Mouse (Mus musculus): ENCODE measurements at regions not wholly inside any gene's neighbourhood (a gene's known extent, or its start where the extent isn't known, plus 50 kb on each side); places are given as distances from the start of the nearest gene placed in this dataset.

GRCm38 (mm10) chr1:98268853-98269252 lies 152.1 kb upstream of the Slco6d1 start:
- WGBS, result 80% methylated on average over 2 of the region's 2 CpGs
- Histone ChIP-seq H3K4me3 (no peak overlapping the region), H3K4me2 (no peak overlapping the region), H3K36me3 (no peaks in the 10 kb centered on the region), H3K9me3 (replicated peaks) (no peaks in the 10 kb centered on the region), H3K27me3 (replicated peaks) (no peaks in the 10 kb centered on the region), H3K9ac (no peak overlapping the region), H3K4me1 (replicated peaks) (peaks cover 8% of the 10 kb centered on the region), H3K27ac (ENCODE audit: poor library complexity, severe bottlenecking) (no peak overlapping the region)
- ATAC-seq (ENCODE audit: insufficient number of reproducible peaks, low FRiP score), result no peak

- H3K4me2 ChIP-seq, result no peak overlapping the region
- no peaks in the 10 kb centered on the region for H3K9me3 ChIP-seq (replicated peaks)
- H3K4me1 ChIP-seq (replicated peaks), result peaks cover 13% of the 10 kb centered on the region
- WGBS, result 36% methylated on average over 1 of the region's 1 CpGs
- no peaks in the 10 kb centered on the region for H3K27me3 ChIP-seq (replicated peaks)
- ATAC-seq (ENCODE audit: insufficient number of reproducible peaks, low FRiP score), result no peak
- H3K36me3 ChIP-seq, result no peaks in the 10 kb centered on the region
- H3K27ac ChIP-seq (ENCODE audit: poor library complexity, severe bottlenecking), result no peak overlapping the region
- H3K9ac ChIP-seq, result no peak overlapping the region
- H3K4me3 ChIP-seq, result no peak overlapping the region
These were observed 150.7 kb upstream of the Slco6d1 start for GRCm38 (mm10) chr1:98270212-98270611.

- 25% methylated on average over 6 of the region's 6 CpGs for WGBS
- Histone ChIP-seq H3K27me3 (replicated peaks) (no peaks in the 10 kb centered on the region), H3K27ac (ENCODE audit: poor library complexity, severe bottlenecking) (peak overlapping the region; percentile 47; the same call in 1 of the 2 replicates)
These were observed 146.8 kb upstream of the Slco6d1 start for GRCm38 (mm10) chr1:98273966-98274616.

GRCm38 (mm10) chr1:98275524-98275923 lies 145.4 kb upstream of the Slco6d1 start:
- Histone ChIP-seq H3K4me2 (no peak overlapping the region), H3K36me3 (no peaks in the 10 kb centered on the region), H3K27me3 (replicated peaks) (no peaks in the 10 kb centered on the region), H3K9ac (no peak overlapping the region), H3K4me1 (replicated peaks) (peaks cover 23% of the 10 kb centered on the region), H3K4me3 (no peak overlapping the region), H3K27ac (ENCODE audit: poor library complexity, severe bottlenecking) (no peak overlapping the region), H3K9me3 (replicated peaks) (no peaks in the 10 kb centered on the region)
- WGBS, result 54% methylated on average over 1 of the region's 1 CpGs
- ATAC-seq (ENCODE audit: insufficient number of reproducible peaks, low FRiP score), result no peak

More at GRCm38 (mm10) chr1:98273966-98274616, 146.8 kb upstream of the Slco6d1 start:
- Histone ChIP-seq H3K36me3 (no peaks in the 10 kb centered on the region), H3K4me3 (no peak overlapping the region), H3K9me3 (replicated peaks) (no peaks in the 10 kb centered on the region), H3K4me1 (replicated peaks) (peaks cover 16% of the 10 kb centered on the region), H3K9ac (no peak overlapping the region), H3K4me2 (peak overlapping the region; percentile 24; the same call in 1 of the 2 replicates)
- ATAC-seq (ENCODE audit: insufficient number of reproducible peaks, low FRiP score), result peak; percentile 67; the same call in 1 of the 2 replicates

GRCm38 (mm10) chr1:98279446-98280048 lies 141.4 kb upstream of the Slco6d1 start:
- Histone ChIP-seq H3K27me3 (replicated peaks) (no peaks in the 10 kb centered on the region), H3K36me3 (no peaks in the 10 kb centered on the region), H3K27ac (ENCODE audit: poor library complexity, severe bottlenecking) (peak overlapping the region; percentile 16; the same call in 1 of the 2 replicates), H3K4me3 (no peak overlapping the region), H3K4me1 (replicated peaks) (peaks cover 14% of the 10 kb centered on the region), H3K9me3 (replicated peaks) (peaks cover 3% of the 10 kb centered on the region; the same call in 1 of the 2 replicates), H3K4me2 (no peak overlapping the region), H3K9ac (no peak overlapping the region)
- no peak for ATAC-seq (ENCODE audit: insufficient number of reproducible peaks, low FRiP score)
- 43% methylated on average over 2 of the region's 2 CpGs for WGBS

- Histone ChIP-seq H3K27me3 (replicated peaks) (no peaks in the 10 kb centered on the region), H3K4me1 (replicated peaks) (peaks cover 14% of the 10 kb centered on the region), H3K36me3 (no peaks in the 10 kb centered on the region), H3K4me3 (no peak overlapping the region), H3K9me3 (replicated peaks) (peaks cover 3% of the 10 kb centered on the region; the same call in 1 of the 2 replicates), H3K27ac (ENCODE audit: poor library complexity, severe bottlenecking) (no peak overlapping the region), H3K9ac (no peak overlapping the region), H3K4me2 (no peak overlapping the region)
- 58% methylated on average over 9 of the region's 9 CpGs for WGBS
- ATAC-seq (ENCODE audit: insufficient number of reproducible peaks, low FRiP score), result no peak
These were observed 140.5 kb upstream of the Slco6d1 start for GRCm38 (mm10) chr1:98280263-98281052.

- Histone ChIP-seq H3K4me3 (no peak overlapping the region), H3K27me3 (replicated peaks) (no peaks in the 10 kb centered on the region), H3K4me2 (no peak overlapping the region), H3K36me3 (no peaks in the 10 kb centered on the region), H3K9me3 (replicated peaks) (peaks cover 3% of the 10 kb centered on the region; the same call in 1 of the 2 replicates), H3K27ac (ENCODE audit: poor library complexity, severe bottlenecking) (no peak overlapping the region), H3K4me1 (replicated peaks) (peaks cover 14% of the 10 kb centered on the region), H3K9ac (no peak overlapping the region)
- 85% methylated on average over 2 of the region's 2 CpGs for WGBS
- no peak for ATAC-seq (ENCODE audit: insufficient number of reproducible peaks, low FRiP score)
These were observed 139.7 kb upstream of the Slco6d1 start for GRCm38 (mm10) chr1:98281053-98281770.

GRCm38 (mm10) chr1:98281771-98282149 lies 139.2 kb upstream of the Slco6d1 start:
- no peak for ATAC-seq (ENCODE audit: insufficient number of reproducible peaks, low FRiP score)
- Histone ChIP-seq H3K27me3 (replicated peaks) (no peaks in the 10 kb centered on the region), H3K36me3 (no peaks in the 10 kb centered on the region), H3K4me3 (no peak overlapping the region), H3K4me2 (no peak overlapping the region), H3K27ac (ENCODE audit: poor library complexity, severe bottlenecking) (no peak overlapping the region), H3K9ac (no peak overlapping the region), H3K9me3 (replicated peaks) (peaks cover 3% of the 10 kb centered on the region; the same call in 1 of the 2 replicates), H3K4me1 (replicated peaks) (peaks cover 14% of the 10 kb centered on the region)
- WGBS, result 66% methylated on average over 2 of the region's 2 CpGs

GRCm38 (mm10) chr1:98303166-98303565 lies 117.8 kb upstream of the Slco6d1 start:
- Histone ChIP-seq H3K36me3 (no peaks in the 10 kb centered on the region), H3K4me3 (no peak overlapping the region), H3K9me3 (replicated peaks) (no peaks in the 10 kb centered on the region), H3K4me2 (no peak overlapping the region), H3K27me3 (replicated peaks) (no peaks in the 10 kb centered on the region), H3K9ac (no peak overlapping the region), H3K4me1 (replicated peaks) (no peaks in the 10 kb centered on the region), H3K27ac (ENCODE audit: poor library complexity, severe bottlenecking) (no peak overlapping the region)
- ATAC-seq (ENCODE audit: insufficient number of reproducible peaks, low FRiP score), result no peak
- WGBS, result 70% methylated on average over 2 of the region's 2 CpGs

- no peak overlapping the region for H3K4me2 ChIP-seq
- 77% methylated on average over 1 of the region's 1 CpGs for WGBS
- no peak overlapping the region for H3K9ac ChIP-seq
- H3K4me1 ChIP-seq (replicated peaks), result peaks cover 6% of the 10 kb centered on the region
- H3K36me3 ChIP-seq, result no peaks in the 10 kb centered on the region
- H3K9me3 ChIP-seq (replicated peaks), result no peaks in the 10 kb centered on the region
- H3K27me3 ChIP-seq (replicated peaks), result no peaks in the 10 kb centered on the region
- no peak for ATAC-seq (ENCODE audit: insufficient number of reproducible peaks, low FRiP score)
- H3K27ac ChIP-seq (ENCODE audit: poor library complexity, severe bottlenecking), result no peak overlapping the region
- H3K4me3 ChIP-seq, result no peak overlapping the region
These were observed 114.6 kb upstream of the Slco6d1 start for GRCm38 (mm10) chr1:98306363-98306762.

- Histone ChIP-seq H3K27ac (ENCODE audit: poor library complexity, severe bottlenecking) (no peak overlapping the region), H3K4me3 (no peak overlapping the region), H3K27me3 (replicated peaks) (no peaks in the 10 kb centered on the region), H3K9ac (no peak overlapping the region), H3K4me1 (replicated peaks) (peaks cover 6% of the 10 kb centered on the region), H3K9me3 (replicated peaks) (no peaks in the 10 kb centered on the region), H3K36me3 (no peaks in the 10 kb centered on the region), H3K4me2 (no peak overlapping the region)
- ATAC-seq (ENCODE audit: insufficient number of reproducible peaks, low FRiP score), result no peak
- 86% methylated on average over 2 of the region's 2 CpGs for WGBS
These were observed 113.4 kb upstream of the Slco6d1 start for GRCm38 (mm10) chr1:98307519-98307918.
